Mouse (Mus musculus) embryonic facial prominence, embryonic 12.5 days (tissue): ENCODE data around the gene Sox30. TPM values are rescaled to one million over a fixed set of nuclear protein-coding genes. Genes with fewer than 3 reads are reported as not detected.

ENCODE experiments used
- ATAC-seq: fragments of 200-750 bp; cut with Nextera tagmentation; 2 replicates; pipeline ENCODE4 v1.8.0; 2017; ENCODE audit not compliant: insufficient number of reproducible peaks, insufficient read depth, low FRiP score, low TSS enrichment
- H3K27ac ChIP-seq: fragments of 300-500 bp; sonication (generic); 2 replicates; pipeline ENCODE4 v1.5.1; 2016; ENCODE audit warnings: mild to moderate bottlenecking
- H3K27me3 ChIP-seq: fragments of 300-500 bp; sonication (generic); 2 replicates; pipeline ENCODE4 v1.6.1; 2016; ENCODE audit warnings: mild to moderate bottlenecking, moderate library complexity
- H3K36me3 ChIP-seq: fragments of 300-500 bp; sonication (generic); 2 replicates; pipeline ENCODE4 v1.6.1; 2016; ENCODE audit warnings: mild to moderate bottlenecking
- H3K4me1 ChIP-seq: fragments of 300-500 bp; sonication (generic); 2 replicates; pipeline ENCODE4 v1.6.1; 2016
- H3K4me2 ChIP-seq: fragments of 300-500 bp; sonication (generic); replicated peaks from 2 replicates; pipeline ENCODE4 v1.6.1; 2016; ENCODE audit warnings: mild to moderate bottlenecking, moderate library complexity
- H3K4me3 ChIP-seq: fragments of 300-500 bp; sonication (generic); 2 replicates; pipeline ENCODE4 v1.5.1; 2016; ENCODE audit warnings: mild to moderate bottlenecking
- H3K9ac ChIP-seq: fragments of 300-500 bp; sonication (generic); 2 replicates; pipeline ENCODE4 v1.6.1; 2016; ENCODE audit warnings: mild to moderate bottlenecking, moderate library complexity
- H3K9me3 ChIP-seq: fragments of 300-500 bp; sonication (generic); 2 replicates; pipeline ENCODE4 v1.6.1; 2016; ENCODE audit warnings: mild to moderate bottlenecking, moderate library complexity
- WGBS: fragments of 180-500 bp; shearing (Covaris S2); methylation state at CpG from one replicate; pipeline ENCODE4 v1.1.7; 2016; 5-methylcytosine and 5-hydroxymethylcytosine counted together
- polyA plus RNA-seq: library from polyadenylated mRNA; unstranded; fragments of >200 nt; fragmentation: Nextera tagmentation; extraction: Ambion mirVana; gene quantifications from 2 replicates; pipeline ENCODE4 v1.2.1, GENCODE M21; 2016

The Sox30 gene
- polyA plus RNA-seq, 1 experiment from 2014 or later = 0.33 TPM

DNA sequence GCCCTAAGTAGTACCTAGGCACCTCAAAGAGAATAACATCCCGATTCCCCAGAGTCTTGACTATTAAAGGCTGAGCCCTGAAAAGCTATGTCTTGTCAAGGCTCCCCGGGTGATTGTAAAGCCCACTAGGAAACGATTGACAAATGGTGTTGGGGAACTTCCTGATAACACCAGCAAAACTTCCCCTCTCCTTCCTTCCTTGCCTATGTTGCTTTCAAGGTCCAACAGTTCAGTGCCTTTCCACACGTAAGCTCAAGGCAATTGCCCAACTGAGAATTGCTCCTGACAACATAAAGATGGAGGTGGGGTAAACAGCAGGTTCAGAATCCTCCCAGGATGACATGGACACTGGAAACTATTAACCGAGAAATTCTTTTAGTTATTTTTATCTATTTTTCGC lies 42.9 kb downstream of the Sox30 start:
- Histone ChIP-seq H3K4me1 (no peaks in the 10 kb centered on the region), H3K4me3 (no peak overlapping the region), H3K27me3 (no peaks in the 10 kb centered on the region), H3K27ac (no peak overlapping the region), H3K9ac (no peak overlapping the region), H3K4me2 (no peak overlapping the region), H3K36me3 (no peaks in the 10 kb centered on the region), H3K9me3 (no peaks in the 10 kb centered on the region)
- WGBS = 81% methylated on average over 6 of the region's 6 CpGs
- ATAC-seq = no peak

DNA sequence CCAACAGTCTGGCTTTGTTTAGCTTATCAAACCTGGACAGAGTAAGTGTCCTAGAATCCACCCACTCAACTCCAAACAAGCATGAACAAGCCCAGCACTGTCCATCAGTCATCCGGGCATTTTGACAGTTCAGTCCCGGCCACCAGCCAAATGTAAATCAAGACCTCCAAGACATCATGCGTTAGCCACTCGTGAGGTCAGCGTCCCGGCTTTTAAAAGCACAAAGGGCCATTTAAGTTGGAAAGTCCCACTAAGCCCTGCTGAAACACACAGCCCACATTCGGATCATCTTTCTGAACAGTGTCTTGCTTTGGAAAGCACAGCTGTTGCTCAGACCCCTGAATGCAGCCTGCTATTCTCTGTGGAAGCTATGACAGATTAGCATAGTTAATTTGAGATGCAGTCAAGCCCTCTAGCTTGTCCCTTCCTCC lies 45.9 kb downstream of the Sox30 start:
- H3K4me3 ChIP-seq = no peak overlapping the region
- ATAC-seq = no peak
- 39% methylated on average over 7 of the region's 7 CpGs for WGBS

DNA sequence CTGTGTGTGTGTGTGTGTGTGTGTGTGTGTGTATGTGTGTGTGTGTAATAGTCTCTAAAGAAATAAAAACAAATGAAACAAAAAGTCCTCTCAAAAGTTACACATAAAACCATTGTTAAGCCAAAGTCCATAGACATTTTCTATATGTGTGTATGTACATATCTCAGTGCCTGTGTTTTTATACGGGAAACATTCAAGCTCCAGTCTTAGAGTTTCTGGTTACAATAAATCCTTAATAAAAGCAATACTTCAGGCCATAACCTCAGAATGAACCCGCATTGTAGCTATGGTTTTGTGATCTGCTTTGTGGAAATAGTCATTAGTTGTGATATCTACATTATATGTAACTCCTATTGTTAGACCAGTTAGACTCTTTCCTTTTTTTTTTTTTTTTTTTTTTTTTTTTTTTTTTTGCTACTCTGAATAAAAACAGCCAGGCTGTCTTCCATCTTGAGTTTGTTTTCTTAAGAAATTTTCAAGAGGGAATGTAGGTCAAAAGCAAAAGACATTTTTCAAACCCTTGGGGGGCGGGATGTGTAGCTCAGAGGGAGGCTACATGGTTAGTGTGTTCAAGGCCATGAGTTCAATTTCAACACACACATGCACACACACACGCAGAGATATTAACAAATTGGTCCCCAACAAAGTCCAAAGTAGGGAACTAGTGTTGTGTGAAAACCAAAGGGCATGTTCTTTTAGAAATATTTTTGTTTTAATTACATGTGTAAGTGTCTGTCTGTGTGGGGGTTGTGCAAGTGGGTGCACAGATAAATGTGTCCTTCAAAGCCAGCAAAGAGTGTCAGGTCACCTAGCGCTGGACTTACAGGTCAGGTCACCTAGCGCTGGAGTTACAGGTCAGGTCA lies 48.1 kb downstream of the Sox30 start:
- no peak for ATAC-seq
- Histone ChIP-seq H3K4me1 (peaks cover 7% of the 10 kb centered on the region), H3K27me3 (no peaks in the 10 kb centered on the region), H3K27ac (no peak overlapping the region), H3K4me3 (no peak overlapping the region), H3K4me2 (no peak overlapping the region), H3K36me3 (no peaks in the 10 kb centered on the region), H3K9ac (no peak overlapping the region), H3K9me3 (no peaks in the 10 kb centered on the region)
- WGBS = 71% methylated on average over 6 of the region's 6 CpGs

More for the DNA sequence above, 45.9 kb downstream of the Sox30 start:
- H3K4me1 ChIP-seq = peaks cover 3% of the 10 kb centered on the region; the same call in 1 of the 2 replicates
- no peaks in the 10 kb centered on the region for H3K36me3 ChIP-seq
- no peak overlapping the region for H3K4me2 ChIP-seq
- no peak overlapping the region for H3K9ac ChIP-seq
- no peak overlapping the region for H3K27ac ChIP-seq
- no peaks in the 10 kb centered on the region for H3K9me3 ChIP-seq
- no peaks in the 10 kb centered on the region for H3K27me3 ChIP-seq

DNA sequence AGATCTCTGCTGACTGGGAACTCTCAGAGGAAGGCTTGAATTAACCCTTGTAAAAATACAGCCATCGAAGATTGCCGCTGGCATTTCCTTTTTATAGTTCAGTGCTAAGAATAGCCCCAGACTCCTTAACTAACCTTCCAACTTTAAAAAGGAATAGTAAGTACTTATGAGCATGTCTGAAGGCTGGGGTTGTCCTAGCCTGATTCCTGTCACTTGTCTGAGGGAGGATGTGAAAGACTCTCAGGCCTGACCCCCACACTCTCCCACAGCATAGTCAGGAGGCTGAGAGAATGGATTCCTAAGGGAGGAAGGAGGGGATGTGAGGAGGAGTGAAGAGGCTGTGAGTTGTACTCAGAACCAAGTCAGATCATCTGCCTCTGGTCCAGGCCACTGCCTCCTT lies 49.4 kb downstream of the Sox30 start:
- H3K36me3 ChIP-seq = no peaks in the 10 kb centered on the region
- peaks cover 7% of the 10 kb centered on the region for H3K4me1 ChIP-seq
- no peak overlapping the region for H3K4me3 ChIP-seq
- no peak overlapping the region for H3K27ac ChIP-seq
- no peaks in the 10 kb centered on the region for H3K9me3 ChIP-seq
- ATAC-seq = no peak
- H3K9ac ChIP-seq = no peak overlapping the region
- WGBS = 39% methylated on average over 2 of the region's 2 CpGs
- H3K27me3 ChIP-seq = no peaks in the 10 kb centered on the region
- no peak overlapping the region for H3K4me2 ChIP-seq

DNA sequence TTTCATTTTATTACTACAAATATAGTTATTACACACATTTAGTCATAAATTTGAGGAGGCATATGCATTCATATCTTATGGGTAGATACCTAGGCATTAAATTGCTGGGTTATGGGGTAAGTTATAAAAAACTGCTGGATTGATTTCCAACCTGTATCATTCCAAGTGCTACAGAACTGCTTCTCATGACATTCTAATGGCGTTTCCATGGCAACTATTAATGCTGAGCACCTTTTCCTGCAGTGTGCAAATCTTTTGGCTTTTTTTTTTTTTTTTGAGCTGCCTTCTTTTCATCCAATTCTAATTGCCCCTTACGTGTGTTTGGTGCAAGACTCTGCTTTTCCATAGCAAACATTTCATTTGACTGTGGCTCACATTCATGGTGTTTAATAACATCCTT lies 49.9 kb downstream of the Sox30 start:
- Histone ChIP-seq H3K9me3 (no peaks in the 10 kb centered on the region), H3K27me3 (no peaks in the 10 kb centered on the region), H3K27ac (no peak overlapping the region), H3K9ac (no peak overlapping the region), H3K36me3 (no peaks in the 10 kb centered on the region), H3K4me3 (no peak overlapping the region), H3K4me1 (peaks cover 7% of the 10 kb centered on the region), H3K4me2 (no peak overlapping the region)
- WGBS = 62% methylated on average over 2 of the region's 2 CpGs
- no peak for ATAC-seq

DNA sequence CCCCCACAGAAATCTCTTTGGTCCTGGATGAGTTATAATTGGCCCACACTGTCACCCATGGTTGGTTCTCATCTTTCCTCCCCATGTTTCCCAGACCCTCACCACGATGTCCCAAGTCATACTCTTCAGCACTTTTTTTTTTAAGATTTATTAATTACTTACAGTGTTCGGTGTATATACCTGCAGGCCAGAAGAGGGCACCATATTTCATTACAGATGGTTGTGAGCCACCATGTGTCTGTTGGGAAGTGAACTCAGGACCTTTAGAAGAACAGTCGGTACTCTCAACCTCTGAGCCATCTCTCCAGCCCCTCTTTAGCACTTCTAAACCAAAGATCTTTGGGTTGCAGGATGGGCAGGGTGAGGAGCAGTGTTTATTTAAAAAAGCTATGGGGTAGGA lies 51.4 kb downstream of the Sox30 start:
- Histone ChIP-seq H3K4me1 (peaks cover 7% of the 10 kb centered on the region), H3K36me3 (no peaks in the 10 kb centered on the region), H3K27me3 (no peaks in the 10 kb centered on the region), H3K4me3 (no peak overlapping the region), H3K9ac (no peak overlapping the region), H3K27ac (no peak overlapping the region), H3K9me3 (no peaks in the 10 kb centered on the region), H3K4me2 (no peak overlapping the region)
- WGBS = 57% methylated on average over 3 of the region's 3 CpGs
- no peak for ATAC-seq

DNA sequence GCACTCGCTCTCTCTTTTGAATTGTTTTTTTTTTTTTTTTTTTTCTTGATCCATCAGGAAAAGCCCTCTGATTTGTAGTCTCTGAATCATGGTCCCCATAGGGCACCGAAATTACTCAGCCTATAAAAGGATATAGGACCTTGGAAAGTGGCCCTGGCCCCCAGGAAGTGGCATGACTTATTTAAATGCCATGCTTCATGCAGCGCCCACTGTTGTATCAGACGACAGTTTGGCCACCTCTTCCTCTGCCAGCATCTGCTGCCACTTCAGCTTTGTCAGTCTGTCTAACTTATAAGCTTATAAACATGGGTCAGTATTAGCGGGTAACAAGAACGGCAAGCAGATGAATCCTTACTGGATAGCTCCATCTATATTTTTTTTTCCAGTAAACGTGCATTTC lies 52.8 kb downstream of the Sox30 start:
- Histone ChIP-seq H3K9me3 (no peaks in the 10 kb centered on the region), H3K36me3 (no peaks in the 10 kb centered on the region), H3K4me3 (no peak overlapping the region), H3K4me2 (no peak overlapping the region), H3K4me1 (peaks cover 7% of the 10 kb centered on the region), H3K27me3 (no peaks in the 10 kb centered on the region), H3K9ac (no peak overlapping the region), H3K27ac (no peak overlapping the region)
- 91% methylated on average over 7 of the region's 7 CpGs for WGBS
- ATAC-seq = no peak

DNA sequence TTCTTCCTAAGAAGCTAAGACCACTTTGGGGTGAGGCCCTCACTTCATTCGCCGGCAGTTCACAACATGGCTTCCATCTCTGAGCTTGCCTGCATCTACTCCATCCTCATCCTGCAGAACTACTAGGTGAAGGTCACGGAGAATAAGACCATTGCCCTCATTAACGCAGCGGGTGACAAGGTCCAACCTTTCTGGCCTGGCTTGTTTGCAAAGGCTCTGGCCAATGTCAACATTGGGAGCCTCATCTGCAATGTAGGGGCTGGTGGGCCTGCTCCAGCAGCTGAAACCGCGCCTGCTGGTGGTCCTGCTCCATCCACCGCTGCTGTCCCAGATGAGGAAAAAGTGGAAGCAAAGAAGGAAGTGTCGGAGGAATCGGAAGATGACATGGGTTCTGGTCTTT lies 56.3 kb downstream of the Sox30 start:
- no peak for ATAC-seq
- no peaks in the 10 kb centered on the region for H3K36me3 ChIP-seq
- no peak overlapping the region for H3K9ac ChIP-seq
- H3K4me3 ChIP-seq = no peak overlapping the region
- H3K4me1 ChIP-seq = peaks cover 14% of the 10 kb centered on the region
- WGBS = 94% methylated on average over 10 of the region's 10 CpGs
- H3K9me3 ChIP-seq = no peaks in the 10 kb centered on the region
- H3K27ac ChIP-seq = no peak overlapping the region
- no peaks in the 10 kb centered on the region for H3K27me3 ChIP-seq
- no peak overlapping the region for H3K4me2 ChIP-seq

DNA sequence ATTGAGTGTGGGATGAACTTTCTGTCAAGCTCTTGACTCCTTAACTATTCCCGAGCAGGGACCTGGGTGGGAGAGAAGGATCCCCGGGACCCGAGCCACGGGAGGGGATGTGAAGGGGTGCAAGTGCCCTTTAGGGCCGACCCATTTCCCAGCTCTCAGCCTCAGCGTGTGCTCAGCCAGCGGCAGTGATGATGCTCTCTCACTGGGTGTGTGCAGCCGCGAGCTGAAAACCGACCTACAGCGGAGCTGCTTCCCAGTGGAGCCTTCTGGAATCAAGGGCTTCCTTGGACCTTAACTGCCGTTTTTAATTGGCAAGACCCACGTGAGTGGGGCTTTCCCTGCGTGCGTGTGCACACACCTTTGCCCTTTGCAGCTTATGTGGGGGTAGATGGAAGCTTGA lies 58.8 kb downstream of the Sox30 start:
- no peak for ATAC-seq
- Histone ChIP-seq H3K27me3 (no peaks in the 10 kb centered on the region), H3K4me2 (no peak overlapping the region; the same call in 1 of the 2 replicates), H3K4me3 (no peak overlapping the region), H3K9ac (no peak overlapping the region), H3K9me3 (no peaks in the 10 kb centered on the region), H3K4me1 (peaks cover 11% of the 10 kb centered on the region; the same call in 1 of the 2 replicates), H3K36me3 (no peaks in the 10 kb centered on the region), H3K27ac (no peak overlapping the region)
- WGBS = 69% methylated on average over 15 of the region's 15 CpGs

DNA sequence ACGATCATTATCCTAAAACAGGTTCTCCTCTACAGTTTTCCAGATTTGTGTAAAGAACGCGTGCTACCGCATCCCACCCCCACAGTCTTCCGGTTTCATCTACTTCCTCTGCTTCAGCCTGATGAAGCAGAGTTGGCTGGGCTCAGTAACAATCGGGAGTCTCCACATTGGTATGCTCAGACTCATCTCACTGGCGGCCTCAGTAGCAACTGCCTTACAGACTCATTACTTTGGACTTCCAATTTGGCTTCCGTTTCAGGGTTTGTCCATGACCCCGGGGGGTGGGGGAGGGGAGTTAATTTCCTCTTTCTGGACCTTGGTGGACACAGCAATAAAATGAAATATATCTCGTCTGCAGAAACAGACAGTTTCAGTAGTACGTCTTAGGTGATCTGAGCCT lies 59.2 kb downstream of the Sox30 start:
- 48% methylated on average over 11 of the region's 11 CpGs for WGBS
- ATAC-seq = no peak
- Histone ChIP-seq H3K27me3 (no peaks in the 10 kb centered on the region), H3K4me1 (peaks cover 11% of the 10 kb centered on the region; the same call in 1 of the 2 replicates), H3K9me3 (no peaks in the 10 kb centered on the region), H3K36me3 (no peaks in the 10 kb centered on the region), H3K4me3 (no peak overlapping the region), H3K27ac (no peak overlapping the region), H3K9ac (no peak overlapping the region), H3K4me2 (no peak overlapping the region; the same call in 1 of the 2 replicates)

DNA sequence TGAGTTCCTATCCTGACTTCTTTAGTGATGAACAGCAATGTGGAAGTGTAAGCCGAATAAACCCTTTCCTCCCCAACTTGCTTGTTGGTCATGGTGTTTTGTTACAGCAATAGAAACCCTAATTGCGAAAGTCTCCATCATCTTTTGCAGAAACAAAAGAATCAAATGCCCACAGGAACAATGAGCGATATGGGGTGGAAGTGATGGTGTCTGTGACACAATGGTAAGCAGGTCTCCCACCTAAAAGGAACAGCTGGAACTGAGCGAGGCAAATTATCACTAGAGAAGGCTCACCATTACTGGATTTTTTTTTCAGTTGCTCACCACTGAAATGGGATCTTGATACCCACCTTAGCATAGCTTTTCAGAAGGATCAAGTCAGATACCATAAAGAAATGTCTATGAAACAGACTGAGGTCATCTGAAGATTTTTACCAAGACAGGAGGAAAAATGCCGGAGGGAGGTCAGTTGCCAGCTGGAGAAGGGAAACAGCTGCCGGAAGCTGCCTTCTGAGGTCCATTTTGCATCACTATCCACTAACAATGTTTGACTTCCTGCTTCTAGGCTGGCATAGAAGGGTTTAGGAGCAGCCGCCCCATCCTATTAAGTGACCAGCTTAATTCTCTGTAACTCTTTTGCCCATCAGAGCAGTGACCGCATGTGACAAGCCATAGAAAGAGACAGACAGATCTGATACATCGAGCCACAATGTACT lies 60.9 kb downstream of the Sox30 start:
- no peak overlapping the region for H3K4me2 ChIP-seq
- no peak overlapping the region for H3K27ac ChIP-seq
- H3K4me3 ChIP-seq = no peak overlapping the region
- ATAC-seq = no peak
- H3K4me1 ChIP-seq = peaks cover 11% of the 10 kb centered on the region; the same call in 1 of the 2 replicates
- no peaks in the 10 kb centered on the region for H3K9me3 ChIP-seq
- WGBS = 80% methylated on average over 9 of the region's 9 CpGs
- no peaks in the 10 kb centered on the region for H3K27me3 ChIP-seq
- H3K9ac ChIP-seq = no peak overlapping the region
- no peaks in the 10 kb centered on the region for H3K36me3 ChIP-seq
